Mouse (Mus musculus): Measurements from ENCODE around the gene Tspo.

Tspo gene

DNA sequence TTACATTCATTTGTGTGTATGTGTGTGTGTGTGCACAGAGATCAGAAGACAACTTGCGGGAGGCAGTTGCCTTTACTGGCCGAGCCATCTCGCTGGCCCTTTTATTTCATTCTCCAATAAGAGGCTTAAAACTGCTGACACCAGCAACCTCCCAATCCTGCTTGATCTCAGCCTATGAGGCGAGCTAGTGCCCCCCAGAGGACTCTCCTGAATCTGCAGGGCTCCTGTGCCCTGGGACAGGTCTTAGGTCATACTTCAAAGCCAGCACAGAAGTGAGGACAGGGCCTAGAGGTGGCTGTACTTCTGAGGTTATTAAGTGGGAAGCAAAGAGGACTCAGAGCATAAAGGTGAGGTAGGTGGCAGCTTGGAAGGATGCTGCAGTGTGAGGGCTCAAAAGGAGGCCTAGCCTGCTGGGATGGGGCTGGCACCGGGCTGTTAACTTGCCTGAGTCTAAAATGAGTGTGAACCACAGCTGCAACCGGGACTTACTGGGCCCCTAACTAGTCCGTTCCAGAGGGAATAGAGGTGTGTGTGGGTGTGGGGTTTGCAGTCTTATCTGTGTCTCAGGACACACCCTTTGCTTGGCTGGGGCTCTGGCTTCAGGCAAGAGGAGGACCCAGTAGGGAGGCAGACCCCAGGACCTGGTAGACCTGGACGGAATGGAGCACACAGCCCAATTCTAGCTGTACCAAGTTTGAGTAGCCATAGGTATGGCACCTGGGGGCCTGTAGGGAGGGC is 20.2 kb downstream of the Tspo start:
- 74% methylated on average over 8 of the region's 8 CpGs for WGBS

DNA sequence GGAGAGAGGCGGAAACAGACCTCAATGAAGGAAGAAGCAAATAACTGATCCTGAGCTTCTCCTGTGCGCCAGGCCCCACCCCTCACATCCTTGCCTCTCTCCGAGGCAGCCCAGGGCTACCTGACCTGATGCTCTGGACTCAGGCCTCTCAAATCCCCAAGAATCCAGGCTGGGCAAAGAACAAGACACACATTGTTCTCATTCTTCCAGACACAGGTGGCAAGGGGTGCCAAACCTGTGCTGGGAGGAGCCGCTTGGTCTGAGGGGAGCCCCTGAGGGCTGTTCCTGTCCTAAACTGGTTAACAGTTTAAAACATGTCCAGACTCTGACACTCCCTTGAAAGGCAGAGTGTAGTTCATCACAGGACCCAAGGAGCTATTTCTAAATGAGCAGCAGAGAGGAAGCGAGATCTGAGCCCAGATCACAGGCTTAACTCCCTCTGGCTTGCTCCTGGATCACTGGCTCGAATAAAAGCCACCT is 21.4 kb downstream of the Tspo start:
- 96% methylated on average over 6 of the region's 6 CpGs for WGBS

DNA sequence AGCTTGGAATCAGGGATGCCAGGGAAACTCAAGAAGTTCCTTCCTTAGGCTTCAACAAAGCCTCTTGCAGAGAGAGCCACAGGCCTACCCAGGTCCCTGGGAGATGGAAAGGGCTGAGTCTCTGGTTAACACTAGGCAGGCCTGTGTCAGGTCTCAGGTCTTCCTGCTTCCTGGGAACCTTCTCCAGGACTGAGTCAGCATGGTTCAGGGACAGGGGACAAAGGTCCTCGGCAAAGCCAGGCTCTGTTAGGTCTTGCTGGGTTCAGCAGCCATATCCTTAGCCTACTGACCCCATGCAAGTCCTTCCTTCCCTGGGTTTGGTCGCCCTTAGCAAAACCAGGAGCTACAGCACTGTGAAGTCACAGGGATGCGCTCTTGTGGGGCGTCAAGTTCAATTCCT is 27.4 kb downstream of the Tspo start:
- WGBS = 95% methylated on average over 4 of the region's 4 CpGs

DNA sequence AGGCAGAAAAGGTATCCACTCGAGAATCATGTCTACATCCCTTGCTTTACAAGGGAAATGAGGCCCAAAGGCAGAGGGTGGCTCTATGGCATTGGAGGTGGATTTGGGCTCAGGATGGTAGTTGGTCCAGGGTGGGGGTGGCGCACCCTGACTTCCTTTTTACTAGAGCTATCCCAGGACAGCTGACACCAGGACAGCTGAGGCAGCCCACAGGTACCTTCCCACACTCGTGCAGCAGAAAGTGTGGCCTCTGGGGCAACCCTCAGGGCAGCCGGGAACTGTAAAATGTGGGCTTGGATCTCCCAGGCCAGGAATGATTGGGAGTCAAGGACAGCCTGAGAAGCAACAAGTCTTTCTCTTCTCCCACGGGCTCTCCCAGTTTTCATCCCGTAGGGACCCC is 28.4 kb downstream of the Tspo start:
- WGBS = 85% methylated on average over 6 of the region's 6 CpGs

DNA sequence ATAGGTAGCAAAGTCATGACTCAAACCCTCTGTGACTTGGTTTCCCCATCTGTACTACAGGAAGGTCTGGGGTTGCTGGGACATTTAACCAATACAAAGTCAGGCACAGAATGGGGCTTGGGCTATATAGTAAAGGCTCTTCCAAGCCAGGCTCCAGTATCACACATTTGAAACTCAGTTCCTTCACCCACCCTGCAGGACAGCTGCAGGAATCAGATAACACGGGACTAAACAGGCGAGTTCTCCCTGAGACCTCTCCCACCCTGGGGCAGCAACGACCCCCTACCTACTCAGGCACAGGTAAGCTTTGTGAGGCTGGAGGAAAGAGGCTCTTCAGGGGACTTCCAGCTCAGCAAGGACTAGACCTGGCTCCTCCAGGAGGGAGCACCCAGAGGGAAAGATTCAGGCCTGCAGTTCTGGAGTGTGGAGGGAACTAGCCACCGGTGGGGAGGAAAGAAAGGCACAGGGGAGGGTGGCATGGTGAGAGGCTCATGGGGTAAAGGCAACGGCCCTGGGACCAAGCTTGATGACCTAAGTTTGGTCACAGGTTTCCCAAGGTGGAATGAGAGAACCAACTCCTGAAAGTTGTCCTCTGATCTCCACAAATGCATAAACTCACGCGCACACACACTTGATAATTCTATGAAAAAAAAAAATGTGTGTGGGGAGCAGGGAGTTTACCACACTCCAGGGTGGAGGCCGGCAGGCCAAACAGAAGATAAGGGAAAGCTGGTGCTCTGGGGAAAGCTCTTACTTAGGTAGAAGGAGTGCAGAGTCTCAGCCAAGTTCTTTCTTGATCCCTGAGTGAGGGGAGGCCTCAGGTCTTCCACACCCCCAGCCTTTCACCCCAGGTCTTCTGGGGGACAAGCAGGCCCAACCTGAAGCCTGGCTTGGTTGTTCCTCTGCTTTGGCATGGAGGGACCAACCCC is 29.1 kb downstream of the Tspo start:
- WGBS = 85% methylated on average over 8 of the region's 8 CpGs

DNA sequence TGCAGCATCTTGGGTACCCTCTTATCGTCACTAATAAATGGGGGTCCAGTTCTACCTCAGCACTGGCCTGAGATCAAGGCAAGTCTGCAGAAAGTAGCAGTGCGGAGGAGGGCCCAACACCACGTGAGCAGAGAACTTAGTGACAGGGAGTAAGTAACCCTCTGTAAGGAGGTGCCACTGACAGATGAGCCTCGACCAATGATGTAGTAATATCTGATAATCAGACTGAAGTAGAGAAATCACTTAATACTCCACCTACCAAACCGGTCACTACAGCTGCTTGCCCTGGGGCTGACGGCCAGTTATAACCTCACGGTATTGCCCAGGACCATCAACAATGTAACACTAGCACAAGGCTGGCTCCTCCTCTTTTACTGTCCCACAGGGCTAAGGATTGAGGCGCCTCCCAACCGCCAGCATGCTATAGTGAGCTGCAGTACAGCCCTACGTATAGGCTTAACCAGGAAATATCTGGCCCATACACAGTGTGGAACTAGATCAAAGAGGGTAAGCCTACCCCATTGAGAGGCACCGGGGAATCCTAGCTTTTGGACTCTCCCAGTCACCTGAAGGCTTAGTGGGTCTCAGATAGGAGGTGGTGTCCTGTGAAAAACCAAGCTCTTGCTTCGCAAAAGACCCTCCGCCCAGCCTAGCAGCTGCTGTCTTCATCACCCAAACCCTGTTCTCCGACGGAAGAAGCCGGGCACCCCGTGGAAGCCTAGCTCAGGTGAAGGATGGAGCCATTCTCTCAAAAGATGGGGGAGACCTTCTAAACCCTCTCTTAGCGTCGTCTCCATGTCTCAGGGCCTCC is 30.5 kb downstream of the Tspo start:
- WGBS = 19% methylated on average over 19 of the region's 19 CpGs

DNA sequence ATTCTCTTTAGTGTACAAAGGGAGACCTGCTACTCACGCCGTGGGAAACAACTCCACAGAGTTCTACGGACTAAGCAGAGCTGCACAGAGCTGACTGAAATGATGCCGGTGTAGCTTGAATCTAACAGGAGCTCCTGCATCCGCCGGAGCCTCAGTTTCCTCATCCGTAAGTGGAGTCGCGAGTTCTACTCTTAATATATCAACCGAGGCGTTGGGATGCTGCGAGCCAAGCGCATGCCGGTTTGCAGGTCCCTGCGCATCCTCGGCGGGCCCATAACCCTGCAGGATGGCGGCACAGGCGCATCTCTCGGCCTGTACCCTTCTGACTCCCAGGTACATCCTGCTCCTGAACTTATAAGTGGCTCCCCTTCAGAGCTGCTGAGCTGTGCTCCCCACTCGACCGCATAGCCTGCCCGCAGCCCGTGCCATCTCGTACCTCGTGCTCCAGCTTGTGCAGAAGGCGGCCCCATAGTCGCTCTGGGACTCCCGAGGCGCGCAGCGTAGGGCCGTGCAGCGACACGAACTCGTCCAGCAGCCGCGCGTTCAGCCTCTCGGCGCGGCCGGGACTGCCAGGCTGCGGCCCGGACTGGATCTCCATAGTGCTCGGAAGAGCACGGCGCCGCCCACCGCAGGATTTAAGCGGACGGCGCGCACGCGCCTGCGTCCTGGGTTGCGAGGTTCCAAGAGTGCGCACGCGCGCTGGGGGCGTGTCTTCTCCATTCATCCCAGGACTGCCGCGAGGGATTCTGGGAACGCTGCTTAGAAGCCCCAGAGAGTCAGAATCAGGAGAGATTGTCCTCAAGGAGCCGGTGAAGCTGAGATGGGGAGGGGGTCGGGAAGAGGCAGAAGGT is 31.3 kb downstream of the Tspo start, which contains the start of gene Ttll12:
Ttll12 (minus strand) TSS at position 645 of the 851 bp plus-strand sequence.
- under 1% methylated on average over 68 of the region's 68 CpGs for WGBS

DNA sequence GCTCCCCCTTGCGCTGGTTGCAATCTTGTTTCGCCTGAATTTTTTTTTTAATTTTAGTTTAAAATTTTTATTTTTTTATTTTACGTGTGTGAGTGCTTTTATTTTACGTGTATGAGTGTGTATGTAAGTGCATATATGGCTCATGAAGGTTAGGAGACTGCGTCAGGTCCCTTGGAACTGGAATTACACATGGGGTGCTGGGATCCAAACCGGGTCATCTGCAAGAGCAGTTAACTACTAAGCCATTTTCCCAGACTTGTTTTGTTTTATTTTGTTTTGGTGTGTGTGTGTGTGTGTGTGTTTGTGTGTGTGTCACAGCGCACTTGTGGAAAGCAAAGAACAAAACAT is 31.9 kb downstream of the Tspo start:
- 26% methylated on average over 7 of the region's 7 CpGs for WGBS

DNA sequence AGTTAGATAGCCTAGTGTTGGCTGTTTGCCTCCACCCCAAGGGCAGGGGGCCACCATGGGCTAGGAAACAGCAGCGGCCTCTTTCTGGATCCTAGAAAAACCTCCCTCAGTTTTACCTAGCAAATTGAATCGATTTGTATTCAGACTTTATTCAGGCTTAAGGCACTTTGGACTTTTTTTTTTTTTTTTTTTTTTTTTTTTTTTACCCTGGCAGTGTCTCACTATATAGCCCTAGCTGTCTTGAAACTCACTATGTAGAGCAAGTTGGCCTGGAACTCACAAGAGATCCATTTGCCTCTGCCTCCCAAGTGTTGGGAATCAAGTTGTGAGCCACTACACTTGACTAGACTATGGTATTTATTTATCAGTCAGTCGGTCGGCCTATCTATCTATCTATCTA is 33.4 kb downstream of the Tspo start:
- 88% methylated on average over 4 of the region's 4 CpGs for WGBS

DNA sequence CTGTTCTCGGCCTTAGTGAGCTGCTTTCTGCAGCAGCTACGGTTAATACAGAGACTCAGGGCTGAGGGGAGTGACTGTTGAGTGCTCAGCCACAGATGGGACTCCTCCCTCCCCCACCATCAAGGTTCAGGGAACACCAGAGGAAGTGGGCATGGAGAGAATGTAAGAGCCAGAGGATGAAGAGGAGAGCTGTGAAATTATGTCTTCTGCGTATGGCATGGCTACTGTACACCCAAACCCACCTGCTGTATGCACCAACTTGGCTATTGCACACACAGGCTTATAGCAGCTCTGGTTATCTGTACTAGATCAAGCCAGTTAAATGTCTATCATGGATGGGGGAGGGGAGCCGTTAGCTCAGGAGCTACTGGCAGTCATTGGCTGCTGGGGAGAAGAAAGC is 37.8 kb downstream of the Tspo start:
- 75% methylated on average over 4 of the region's 4 CpGs for WGBS

DNA sequence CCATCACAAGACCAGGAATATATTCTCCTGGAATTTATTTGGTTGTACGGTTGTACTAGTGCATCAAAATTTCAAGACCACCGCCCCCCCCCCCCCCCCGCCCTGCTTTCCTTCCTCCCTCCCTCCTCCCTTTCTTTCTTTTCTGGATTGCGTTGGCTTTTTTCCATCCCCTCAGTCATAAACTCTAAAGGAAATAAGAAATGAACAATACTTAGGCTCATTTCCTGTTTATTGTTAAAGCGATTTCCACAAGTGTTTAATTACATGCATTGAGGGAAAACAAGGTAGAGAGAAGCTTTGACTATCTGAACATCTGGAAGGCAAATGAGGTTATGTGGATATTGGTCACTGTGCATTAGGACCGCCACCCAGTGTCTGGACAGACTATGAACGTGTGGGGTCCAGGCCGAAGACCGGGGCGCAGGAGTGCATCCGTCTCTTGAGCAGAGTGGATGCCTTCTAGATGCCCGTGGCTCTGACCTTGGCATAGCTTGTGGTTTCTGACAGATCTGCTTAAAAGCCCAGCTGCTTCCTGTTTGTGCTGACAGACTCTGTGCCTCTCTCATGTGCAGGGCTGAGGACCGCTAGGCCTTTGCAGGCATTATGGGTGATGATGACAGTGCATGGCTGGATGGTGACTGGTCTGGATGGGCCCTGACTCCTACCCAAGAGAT is 39.1 kb downstream of the Tspo start:
- WGBS = 73% methylated on average over 13 of the region's 13 CpGs

DNA sequence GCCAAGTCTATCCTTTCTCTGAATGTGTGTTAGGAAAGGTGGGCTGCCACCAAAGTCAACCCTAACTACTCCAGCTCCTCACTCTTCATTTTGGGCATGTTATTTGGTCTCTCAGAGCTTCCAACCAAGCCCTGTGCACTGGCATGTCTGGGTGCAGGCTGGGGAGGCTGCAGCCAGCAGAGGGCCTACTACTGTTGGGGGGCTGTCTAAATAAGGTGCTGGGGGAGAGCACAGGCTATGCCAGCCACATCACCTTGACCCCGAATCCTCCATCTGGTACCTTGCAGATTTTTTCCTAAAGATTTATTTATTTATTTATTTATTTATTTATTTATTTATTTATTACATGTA is 39.6 kb downstream of the Tspo start:
- 97% methylated on average over 1 of the region's 1 CpGs for WGBS

DNA sequence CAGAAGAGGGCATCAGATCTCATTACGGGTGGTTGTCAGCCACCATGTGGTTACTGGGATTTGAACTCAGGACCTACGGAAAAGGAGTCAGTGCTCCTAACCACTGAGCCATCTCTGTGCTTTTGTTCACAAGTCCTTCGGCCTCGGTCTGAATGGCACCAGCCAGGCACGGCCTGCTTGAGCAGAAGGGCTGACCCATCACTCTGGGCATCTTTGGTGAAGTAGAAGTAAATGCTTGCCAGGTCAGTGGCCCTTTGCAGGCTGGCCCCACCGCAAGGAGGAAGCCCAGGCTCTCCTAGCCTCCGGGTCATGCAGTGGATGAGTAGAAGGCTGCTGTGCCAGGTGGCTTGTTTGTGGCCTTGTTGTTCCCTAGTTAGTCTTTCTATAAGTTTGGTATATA is 40.0 kb downstream of the Tspo start:
- 97% methylated on average over 7 of the region's 7 CpGs for WGBS

DNA sequence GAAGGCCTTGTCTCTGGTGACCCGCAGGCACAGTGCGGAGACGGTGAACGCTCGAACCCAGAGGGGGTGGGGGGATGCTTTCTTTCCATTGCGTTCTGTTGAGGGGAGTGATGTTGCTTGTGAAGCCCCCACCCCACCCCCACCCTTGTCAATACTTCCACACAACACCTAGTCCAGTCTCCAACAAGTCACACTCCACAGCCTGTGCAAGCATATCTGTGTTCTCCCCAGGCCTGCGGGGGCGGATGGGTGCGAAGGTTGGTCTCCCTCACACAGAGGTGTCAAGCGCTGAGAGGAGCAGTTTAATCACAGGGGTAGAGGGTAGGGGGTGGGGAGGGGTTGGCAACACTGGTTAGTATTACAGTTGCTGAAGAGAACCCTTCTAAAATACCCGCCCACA is 42.8 kb downstream of the Tspo start:
- 92% methylated on average over 11 of the region's 11 CpGs for WGBS

DNA sequence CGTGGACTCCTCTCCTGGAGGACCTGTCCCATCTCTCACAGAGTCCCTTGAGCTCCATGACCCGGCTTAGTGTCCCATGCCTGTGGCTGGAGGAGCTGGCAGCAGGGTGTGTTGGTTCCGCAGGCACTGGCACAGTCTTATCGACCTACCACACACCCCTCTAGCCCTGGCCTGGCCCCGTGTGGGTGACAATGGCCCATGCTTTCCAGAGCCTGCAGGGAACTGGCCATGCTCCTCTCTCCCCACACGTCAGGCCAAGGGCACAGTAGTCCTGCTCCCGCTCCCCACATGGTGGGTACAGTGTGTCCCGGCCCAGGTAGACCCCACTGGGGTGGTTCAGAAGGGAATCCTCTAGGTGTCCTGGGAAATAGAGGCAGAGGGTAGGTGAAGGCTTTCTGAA is 43.3 kb downstream of the Tspo start:
- WGBS = 90% methylated on average over 8 of the region's 8 CpGs

DNA sequence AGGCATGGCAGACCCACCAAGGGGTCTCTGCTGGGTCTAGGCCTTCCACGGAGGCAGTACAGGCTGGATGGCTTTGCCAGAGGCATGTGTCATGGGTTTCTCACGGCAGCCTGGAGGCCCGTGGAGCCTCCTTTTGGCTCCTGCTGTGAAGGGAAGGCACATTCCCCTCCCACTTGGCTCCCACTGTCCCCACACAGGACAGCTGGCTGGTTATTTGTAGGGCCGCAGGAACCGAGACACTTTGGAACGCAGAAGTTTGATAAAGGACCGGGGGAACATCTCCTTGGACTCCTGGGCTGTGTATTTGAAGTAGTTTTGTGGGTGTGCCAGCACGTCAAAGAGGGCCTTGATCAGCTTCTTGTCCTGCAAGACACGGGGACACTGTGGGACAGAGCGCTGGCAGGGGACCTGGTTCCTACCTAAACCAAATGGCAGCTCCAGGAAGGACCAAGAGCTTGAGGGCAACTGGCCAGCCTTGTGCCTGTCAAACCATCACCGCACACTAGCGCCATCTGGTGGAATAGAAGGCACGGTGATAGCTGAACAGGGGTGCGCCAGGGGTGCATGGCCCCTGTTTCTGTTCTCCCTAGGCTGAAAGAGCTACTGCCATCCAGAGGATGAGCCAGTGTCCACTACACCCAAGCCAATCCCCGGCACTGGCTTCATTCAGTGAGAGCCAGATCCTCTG is 43.9 kb downstream of the Tspo start:
- 33% methylated on average over 15 of the region's 15 CpGs for WGBS

DNA sequence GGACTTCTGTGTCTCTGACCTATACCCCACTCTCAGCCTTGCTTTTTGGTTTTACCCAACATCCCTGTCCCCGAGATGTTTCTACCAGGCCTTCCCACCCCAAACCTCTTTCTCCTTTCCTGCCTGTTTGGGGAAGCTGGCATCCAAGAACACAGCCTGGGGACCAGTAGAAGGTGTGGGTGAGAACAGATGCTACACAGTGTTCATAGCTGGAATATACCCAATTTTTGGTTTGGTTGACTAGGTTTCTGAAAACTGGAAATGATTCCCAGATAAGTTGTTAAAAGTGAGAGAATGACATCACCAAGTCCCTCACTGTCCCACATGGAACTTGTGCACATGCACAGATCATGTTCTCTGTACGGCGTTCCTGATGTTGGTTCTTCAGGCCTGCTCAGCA is 51.9 kb downstream of the Tspo start:
- 58% methylated on average over 3 of the region's 3 CpGs for WGBS

All from cerebral cortex, adult 2 months (tissue).